Mouse (Mus musculus) embryo, embryonic 9.5 days (tissue): ENCODE measurements around the gene Gins2.

Source experiments
- DNase-seq: peaks from one replicate; pipeline ENCODE4 v3.0.0-alpha.2; 2017; ENCODE audit errors: extremely low spot score

Gins2 gene

DNA sequence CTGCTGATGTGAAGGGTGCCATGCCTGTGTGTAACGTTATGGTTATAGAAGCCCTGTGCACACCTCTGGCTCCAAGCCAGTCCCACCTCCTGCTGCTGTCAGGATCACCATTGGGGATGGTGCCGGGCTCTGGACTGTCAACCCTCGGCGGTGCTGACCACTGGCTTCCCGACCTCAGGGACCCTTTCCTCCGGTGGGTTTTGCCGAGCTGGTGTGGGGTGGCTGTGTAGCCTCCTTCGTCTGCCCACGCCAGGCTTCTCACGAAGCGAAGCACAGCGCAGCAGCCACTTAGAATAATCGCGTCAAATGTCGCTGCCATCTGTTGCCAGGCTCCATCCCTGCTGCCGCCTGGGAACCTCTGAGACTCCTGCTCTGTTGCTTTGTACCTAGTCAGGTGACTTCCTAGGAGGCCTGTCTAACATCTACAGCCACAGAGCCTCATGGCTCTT, 40.8 kb downstream of the Gins2 start:
- no peak for DNase-seq

DNA sequence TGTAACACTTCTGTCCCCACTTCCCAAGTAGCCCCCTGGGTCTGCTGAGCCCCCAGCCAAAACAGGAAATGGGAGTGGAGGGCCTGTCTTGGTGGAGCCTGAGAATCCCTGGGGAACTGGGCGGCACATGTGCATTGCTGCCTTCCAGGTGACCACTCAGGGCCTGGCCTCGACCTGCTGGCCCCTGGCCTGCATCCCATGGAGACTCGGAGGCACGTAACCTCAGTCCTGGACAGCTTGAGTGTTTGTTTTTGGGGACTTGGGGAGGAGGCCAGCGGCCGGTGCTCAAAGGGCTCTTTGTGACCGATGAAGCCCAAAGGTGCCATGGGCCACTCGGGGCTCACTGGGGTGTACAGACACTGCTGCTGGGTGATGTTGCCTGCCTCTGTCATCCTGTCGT, 41.5 kb downstream of the Gins2 start:
- no peak for DNase-seq

DNA sequence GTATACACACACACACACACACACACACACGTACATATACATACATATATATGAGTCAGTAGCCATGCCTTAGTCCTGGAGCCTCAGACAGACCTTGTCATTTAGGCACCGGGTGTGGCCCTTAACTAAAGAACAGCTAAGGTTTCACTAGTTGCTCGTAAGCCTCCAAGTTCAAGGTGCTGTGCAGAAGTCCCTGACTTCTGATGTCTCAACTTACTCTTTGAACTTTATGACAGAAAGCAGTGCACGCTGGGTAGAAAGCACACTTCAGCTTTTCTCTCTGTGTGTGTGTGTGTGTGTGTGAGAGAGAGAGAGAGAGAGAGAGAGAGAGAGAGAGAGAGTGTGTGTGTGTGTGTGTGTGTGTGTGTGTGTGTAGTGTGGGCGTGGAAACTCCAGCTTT, 44.9 kb downstream of the Gins2 start:
- no peak for DNase-seq

DNA sequence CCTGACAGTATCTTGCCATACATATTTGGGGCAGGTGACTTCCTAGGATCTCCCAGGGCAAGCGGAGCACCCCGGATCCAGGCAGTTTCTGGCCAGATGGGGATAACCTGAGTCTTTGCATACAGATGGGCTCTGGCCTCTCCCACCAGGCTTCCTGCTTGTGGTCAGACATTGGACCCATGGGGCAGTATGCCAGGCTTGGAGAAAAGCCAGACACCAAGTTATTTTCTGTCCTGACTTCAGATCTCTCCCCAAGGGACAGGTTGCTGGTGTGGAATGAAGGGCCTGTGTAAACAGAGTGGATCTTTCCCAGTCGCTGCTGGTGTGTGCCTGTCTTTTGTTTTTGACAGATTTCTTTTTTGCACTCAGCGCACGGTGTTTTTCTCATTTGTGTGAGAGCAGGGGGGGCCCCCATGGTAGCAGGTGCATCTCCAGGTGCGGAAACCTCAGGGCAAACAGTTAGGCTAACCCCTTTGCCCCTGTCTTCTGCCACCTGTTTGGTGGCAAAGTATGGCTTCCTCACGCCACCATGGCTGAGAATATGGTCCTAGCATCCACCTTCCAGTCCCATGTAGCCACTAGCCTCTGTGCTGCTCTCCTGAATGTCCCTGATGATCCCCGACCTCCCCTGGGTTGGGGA, 45.6 kb downstream of the Gins2 start:
- DNase-seq, result no peak

DNA sequence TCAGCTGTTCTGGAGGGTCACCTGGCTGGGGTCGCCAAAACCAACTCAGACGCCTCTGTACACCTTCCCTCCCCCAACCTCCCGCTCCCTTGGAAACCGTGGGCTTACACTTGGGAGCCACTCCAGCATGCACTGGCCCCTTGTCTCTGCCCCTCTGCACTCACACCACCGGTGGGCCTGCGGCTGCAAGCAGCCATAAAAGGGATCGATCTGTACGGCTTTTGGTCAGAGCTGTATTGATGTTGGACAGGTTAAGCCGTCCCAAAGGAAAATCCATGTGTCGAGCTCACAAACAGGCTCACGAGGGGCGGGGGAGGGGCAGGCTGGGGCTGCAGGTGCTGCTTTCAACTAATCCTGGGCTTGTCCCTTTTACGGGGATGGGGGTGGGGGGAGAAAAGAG, 46.1 kb downstream of the Gins2 start:
- no peak for DNase-seq

DNA sequence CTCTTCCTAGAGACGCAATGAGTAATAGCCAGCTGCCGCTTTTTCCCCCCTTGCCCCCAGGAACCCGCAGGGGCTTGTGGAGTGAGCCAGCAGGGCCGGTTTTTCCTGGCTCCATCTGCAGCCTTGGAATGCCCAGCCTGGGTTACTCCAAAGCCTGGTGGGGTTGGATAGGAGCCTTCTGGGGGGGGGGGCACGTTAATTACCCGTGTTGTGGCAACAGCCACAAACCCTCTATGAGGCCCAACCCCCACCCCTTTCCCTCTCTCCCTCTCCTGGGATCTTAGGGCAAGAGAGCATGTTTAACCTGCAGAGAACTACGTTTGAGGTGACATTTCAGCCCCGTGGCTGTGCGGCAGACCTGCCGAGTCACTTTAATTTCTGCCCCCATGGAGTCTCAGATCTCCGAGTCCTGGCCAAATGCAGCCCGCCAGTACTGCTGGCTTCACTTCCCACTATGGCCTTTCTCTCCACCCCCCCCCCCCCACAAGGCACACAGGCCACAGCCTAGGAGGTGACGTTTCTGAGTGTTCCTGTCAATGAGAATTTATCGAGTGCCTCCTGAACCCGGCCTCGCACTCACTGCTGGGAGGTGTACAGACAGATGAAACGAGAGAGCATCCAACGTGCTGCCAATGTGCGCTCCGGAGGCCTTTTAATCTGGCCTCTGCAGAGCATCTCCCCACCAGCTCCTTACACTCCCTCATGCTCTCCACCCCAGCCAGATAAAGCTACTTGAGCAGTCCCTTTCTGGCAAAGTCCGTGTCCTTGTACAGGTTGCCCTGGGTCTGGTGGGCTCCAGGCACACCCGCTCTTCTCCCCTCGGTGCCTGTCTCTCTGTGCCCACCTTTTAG, 49.1 kb downstream of the Gins2 start:
- peak; percentile 43 for DNase-seq

DNA sequence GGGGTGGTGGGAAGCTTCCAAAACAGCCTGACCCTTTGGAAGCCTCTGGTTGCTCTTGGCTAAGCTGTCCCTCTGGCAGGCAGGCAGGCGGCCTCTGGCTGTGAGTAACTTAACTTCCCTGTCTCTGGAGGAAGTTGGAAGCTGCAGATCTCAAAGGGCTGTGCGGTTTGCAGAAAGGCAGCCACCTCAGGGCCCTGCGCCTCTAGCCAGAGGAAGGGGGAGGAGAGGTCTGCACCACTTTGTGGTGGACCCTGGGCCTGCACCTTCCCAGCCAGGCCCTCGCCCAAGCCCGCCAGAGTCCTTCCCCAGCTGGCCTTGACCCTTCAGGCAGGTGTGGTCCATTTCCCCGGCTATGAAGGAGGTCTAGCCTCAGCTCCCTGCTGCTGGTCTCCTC, 49.7 kb downstream of the Gins2 start:
- peak; percentile 43 for DNase-seq

DNA sequence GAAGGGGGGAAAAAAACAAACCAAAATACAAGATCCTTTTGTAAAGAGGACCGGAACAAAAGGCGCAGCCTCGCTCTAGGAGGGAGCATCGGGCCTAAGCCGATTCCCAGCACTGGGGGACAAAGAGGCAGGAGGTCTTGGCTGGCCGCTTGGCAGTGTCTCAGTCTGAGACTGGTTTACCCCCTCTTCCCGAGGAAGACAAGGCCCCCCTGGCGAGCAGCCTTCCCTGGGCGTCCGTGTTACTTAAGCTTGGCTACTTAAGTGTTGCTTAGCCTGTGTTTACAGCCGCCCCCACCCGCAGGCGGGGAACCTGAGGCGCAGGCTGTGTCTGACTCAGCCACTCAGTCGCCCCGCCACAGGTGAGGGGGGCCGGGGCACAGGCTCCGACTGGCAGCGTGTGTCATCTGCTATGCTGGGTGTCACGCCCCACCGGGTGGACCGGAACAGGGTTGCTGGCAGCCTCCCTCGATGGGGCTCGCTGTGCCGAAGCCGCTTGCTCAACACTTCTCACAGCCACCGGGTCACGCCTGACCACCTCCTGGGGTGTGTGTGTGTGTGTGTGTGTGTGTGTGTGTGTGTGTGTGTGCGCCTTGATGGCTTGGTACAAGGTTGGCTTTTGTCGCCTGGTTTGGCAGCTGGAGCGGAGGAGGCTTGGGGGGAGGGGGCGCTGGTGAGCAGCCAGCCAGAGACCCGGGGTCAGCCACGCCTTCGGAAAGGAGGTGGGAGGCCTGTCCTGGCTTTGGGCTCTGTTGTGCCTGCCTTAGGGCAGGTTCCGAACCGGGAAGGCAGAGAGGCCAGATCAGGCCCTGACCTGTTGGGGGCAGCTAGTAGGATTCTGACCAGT, 50.5 kb downstream of the Gins2 start:
- peak; percentile 88 for DNase-seq

DNA sequence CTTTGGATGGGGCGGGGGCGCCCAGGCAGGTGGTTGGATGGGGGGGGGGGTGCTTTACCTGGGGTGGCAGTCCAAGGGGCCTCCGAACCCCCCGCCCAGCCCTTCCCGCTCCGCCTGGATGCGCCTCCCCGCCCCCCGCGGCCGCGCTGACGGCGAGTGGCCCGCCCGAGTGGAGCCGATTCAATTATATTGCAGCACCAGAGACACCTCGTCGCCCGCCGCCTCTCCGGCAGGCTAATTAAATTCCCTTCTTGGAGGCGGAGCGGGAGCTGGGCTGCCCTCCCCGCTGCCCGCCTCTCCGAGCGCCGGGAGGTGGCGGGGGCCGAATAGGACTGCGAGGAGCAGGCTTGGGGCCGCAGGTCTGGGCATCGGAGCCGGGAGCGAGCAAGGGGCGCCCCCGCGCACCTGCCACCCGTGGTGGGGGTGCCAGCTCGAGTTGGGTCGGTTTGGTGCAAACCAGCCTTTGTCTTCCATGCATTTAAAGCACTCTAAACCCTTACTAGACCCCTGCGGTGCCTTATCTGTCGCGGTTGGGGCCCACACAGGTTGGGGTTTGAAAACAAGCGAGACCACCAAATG, 51.2 kb downstream of the Gins2 start:
- DNase-seq, result peak; percentile 78

DNA sequence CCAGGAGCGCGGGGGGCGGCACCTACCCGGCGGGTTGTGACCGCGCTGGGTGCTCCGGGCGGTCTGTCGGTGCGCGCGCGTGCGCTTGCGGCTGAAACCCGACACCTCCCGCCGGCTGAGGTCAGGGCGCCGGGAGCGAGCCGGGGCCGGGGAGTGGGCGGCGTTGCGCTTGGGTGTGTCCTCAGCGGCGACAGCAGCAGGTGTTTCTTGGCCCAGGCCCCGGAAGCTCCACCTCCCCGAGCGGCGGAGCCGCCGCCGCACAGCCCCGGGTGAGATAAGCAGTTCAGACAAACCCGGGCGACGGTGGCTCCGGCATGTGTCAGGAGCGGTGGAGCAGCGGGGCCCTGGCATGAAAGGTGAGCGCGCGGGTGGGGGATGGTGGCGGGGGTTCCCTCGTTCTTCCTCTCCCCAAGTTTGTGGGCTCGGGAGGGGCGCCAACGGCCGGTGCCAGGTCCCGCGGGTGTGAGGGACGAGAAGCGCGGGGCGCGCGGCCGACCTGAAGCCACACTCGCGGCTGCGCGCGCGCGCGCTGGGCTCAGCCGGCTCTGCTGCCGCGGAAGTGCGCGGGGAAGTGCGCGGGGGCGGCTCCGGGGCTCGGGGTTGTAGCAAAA, 51.8 kb downstream of the Gins2 start:
- peak; percentile 89 for DNase-seq

DNA sequence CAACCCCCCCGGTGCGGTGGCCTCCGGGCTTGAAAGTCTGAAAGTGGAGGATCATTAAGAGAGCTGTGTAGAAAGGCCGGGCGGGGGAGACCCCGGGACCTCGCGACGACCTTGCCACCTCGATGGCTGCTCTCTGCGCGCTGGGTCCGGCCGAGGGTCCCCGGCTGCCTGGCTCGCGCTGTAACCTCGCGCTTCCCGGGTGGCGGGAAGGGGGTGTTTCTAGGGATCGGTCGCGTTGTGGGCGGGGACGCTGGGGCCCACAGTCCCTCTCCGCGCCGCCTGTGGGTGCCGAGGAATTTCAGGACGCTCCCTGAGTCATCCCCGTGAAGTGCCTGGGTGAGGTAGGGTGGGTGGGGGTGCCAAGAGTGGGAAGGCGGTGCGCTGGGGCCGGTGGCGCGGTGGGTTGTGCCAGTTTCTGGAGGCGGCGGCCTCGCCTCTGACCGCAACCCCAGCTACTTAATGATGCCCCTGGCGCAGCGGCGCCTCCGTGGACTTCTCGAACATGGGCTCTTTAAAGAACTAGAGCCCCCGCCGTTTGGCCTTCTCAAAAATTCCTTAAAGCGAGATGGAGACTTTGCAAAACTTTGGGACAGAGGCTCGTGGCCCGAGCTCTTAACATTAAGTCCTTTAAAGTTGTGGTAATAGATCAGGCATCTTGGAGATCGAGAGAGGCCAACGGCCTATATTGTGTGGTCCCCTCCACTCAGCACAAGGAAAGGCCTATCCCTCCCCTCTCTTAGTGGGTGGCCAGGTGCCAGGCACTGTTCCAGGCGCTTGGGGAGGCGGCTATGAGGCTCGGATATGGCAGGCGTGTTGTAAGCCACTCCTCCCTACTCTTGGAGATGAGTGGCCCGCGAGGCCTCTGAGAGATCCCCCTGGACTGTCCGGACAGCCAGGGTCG, 52.5 kb downstream of the Gins2 start:
- peak; percentile 69 for DNase-seq

DNA sequence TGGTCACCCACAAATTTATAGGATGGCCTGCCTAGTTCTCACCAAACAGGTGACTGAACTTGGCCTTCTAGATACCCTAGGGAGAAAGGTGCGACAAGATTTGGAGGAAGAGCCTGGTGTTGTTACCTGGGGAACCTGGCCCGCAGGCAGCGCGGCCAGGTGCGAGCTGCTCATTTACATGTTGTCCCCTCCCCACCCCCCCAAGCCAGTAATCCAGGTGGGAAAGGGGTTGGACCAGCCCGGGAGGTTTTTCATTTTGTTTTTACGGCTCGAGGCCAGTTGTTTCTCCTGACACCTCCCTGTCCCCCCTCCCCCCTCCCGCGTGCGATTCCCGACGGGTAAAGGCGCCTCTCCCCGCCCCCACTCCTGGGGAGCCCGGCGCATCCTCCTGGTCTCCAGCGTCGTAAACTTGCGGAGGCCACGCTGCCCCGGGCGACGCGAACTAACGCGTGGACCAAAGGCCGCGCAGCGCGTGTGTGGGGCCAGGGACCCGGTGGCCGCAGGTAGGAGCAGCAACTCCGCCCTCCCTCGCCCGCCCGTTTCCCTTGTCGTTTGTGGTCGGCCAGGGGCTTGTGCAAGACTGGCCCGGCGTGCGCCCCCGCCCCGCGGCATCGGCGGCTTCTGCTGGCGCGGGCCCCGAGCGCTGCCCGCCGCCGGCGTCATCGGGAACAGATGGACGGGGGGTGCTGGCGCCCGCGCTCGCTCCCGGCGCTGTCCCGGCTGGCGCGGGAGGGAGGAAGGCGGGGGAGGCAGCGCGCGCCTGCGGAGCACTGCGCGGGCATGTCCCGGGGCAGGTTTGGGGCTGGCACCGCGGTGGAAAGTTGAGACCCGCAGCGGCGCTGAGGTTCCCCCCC, 53.4 kb downstream of the Gins2 start:
- DNase-seq, result peak; percentile 71

DNA sequence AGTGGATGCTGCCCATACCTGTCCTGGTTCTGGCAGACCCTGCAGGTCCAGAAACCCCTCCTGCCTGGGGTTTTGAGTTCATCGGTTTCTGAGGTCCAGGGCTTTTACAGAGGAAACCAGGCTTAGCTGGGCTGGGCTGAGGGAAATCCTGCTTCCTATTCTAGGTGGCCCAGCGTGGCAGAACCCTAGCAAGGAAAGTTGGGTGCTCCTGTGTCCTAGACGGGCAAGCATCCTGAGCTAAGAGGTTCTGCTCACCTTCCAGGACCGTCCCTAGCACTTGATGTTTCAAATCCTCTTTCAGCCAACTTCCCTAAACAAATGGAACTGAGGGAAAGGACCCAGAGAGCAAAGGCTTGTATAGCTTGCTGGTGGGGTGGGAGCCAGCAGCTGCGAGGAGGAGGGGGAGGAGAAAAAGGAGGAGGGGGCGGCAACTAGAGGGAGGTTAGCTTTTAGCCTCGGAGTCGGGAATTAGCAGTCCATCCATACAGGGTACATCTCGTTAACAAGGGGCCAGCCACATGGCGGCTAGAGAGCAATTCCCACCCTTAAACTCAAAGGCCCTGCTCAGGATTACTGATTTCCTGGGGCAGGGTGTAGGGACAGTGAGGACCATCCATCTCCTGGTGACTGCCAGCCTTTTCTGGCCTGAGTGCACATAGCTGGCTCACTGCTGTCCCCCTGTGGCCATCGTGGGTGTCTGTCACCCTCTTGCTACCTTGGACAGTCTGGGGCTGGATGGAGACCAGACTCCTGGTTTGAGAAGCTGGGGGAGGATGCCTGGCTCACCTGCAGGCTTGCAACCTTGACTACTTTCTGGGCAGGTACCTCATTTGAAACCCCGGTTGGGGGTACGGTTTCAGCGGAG, 54.4 kb downstream of the Gins2 start:
- peak; percentile 93 for DNase-seq

DNA sequence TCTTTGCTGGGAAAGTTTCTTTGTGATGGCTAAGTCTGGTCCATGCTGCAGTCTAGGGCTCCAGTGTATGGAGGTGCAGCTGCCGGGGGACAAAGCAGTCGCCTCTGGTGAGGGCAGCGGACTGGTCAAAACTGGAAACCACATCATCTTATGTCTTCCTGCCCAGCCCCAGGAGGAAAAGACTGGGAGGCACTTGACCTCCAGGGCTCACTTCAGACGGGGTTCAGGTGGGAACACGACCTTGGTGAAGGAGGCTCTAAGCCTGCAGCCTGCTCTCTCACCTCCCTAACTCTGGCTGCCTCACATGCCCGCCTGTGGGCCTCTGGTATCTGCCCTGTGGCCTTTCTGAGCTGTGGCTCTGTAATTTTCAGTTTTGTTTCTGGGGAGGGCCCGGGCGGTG, 55.0 kb downstream of the Gins2 start:
- DNase-seq, result no peak

DNA sequence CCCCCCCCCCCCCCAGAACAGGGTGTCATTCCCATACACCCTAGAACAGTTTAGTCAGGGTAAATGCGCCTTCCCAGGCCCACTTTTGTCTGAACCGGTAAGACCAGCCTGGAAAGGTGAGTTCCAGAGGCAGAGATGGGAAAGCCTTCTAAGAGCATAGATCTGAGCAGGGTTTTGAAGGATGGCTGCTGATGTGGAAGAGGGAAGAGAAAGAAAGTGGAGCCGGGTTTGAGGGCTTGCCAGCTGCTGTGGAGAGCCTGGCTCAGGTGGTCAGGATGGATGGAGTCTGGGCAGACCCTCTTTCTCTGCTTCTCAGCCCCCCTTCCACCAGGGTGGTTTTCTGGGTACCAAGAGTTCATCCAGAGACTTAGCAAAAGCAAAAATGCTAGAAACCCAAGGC, 55.7 kb downstream of the Gins2 start:
- DNase-seq, result no peak

DNA sequence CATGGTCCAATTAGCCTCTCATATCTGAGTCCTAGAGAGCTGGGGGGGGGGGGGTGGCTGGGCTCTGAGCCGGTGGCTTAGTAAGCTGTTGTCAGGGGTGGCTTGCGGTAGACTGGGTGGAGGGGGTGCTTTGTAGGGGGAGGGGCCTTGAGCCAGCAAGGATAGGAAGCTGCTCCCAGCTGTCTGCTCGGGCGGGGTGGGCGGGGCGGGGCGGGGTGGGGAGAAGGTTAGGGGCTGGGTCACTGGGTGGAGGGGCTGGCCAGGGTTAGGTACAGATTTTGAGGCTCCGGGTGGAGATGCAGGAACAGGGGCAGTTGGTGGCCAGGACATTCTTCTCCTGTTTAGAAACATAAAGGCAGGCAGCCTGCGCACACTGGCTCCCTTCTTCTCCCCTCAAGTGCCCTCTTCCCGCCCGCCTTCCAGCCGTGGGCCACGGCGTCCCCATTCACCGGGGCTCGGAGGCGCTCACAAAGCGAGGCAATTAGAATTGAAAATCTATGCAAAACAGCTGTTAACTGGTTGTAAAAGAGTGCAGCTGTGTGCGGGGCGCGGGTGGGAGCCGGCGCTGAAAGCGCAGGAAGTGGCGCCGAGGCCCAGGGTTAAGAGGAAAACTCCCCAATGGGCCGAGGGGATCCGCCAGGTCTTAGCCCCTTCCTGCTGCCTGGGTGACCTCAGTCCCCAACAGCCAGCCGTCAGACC, 56.4 kb downstream of the Gins2 start:
- peak; percentile 54 for DNase-seq

DNA sequence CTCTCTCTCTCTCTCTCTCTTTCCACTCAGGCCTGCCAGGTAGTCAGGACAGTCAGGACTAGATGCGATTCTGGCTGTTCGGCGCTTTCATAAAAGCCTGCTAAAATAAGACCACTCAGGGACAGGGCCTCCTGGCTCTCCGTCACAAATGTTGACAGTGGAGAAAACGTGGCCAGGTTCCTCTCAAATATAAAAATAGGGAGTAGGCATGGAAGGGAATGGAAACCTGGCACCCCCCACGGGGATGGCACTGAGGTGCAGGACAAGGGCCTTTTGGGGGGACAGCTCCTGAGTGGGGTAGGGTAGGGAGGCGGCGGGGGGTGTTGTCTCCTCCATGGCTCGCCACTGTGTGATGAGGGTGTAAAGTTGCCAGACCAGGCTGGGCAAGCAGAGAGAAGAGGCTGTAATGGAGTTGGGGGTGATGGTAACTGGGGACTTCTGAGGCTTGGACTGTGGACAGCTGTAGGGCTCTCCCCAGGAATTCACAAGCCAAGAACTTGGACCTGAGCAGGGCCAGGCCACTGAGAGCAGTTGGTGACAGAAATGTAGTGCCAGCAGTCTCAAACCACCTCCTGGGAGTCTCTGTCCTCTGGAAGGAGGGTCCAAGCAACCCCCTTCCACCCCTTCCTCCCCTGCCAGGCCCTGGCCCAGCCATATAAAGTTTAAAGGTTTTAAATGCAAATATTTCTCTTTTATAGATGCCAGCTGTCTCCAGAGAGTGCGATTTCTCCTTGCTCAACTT, 57.2 kb downstream of the Gins2 start:
- DNase-seq, result no peak
